Mouse (Mus musculus) embryonic fibroblast, embryonic 13.5 days (primary cell): Measurements from ENCODE around the gene Gm6217.
"Not testable (repeated sequence)": the region's sequence is repeated elsewhere in the genome, so short reads cannot be mapped to it uniquely, and the experiment has no call there.

ENCODE experiments used
- CTCF ChIP-seq: IDR thresholded peaks from 2 replicates; pipeline ENCODE4 v1.5.1; 2011; ENCODE audit warnings: mild to moderate bottlenecking, control low read depth, low read length, moderate library complexity, borderline replicate concordance; ENCODE audit not compliant: insufficient read depth
- POLR2A ChIP-seq: IDR thresholded peaks from 2 replicates; pipeline ENCODE4 v1.6.1; 2011; ENCODE audit warnings: low read depth, mild to moderate bottlenecking, control low read depth, low read length, moderate library complexity

DNA sequence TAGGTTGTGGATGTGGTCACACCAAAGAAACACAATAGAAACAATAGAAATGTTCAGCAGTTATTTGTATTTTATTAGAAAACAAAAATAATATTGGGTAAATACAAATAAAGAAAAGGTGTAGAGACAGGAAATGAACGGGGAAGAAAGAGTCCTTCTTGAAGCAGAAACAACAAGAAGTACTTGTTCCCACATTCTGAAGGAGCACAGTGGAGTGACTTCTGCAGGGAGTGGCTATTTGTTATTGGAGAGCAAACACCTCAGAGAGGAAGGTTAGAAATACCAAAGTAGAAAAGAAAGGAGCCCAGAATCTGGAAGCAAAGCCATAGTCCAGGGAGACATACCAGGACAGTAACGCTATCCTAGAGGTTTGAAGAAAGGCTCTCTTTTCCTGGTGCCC, 11.3 kb upstream of the Gm6217 start:
- TF ChIP-seq CTCF, POLR2A: not testable (repeated sequence)
